Mouse (Mus musculus) forebrain, embryonic 14.5 days (tissue): ENCODE data around the gene Bcas3. TPM values are rescaled to one million over a fixed set of nuclear protein-coding genes. Genes with fewer than 3 reads are reported as not detected.
A peak's percentile ranks its signal among the peaks of the same experiment; 100 is the strongest.

Experiments used
- ATAC-seq: fragments of 200-750 bp; cut with Nextera tagmentation; 2 replicates; pipeline ENCODE4 v1.8.0; 2017; ENCODE audit warnings: mild to moderate bottlenecking, moderate library complexity
- DNase-seq: peaks from one replicate; pipeline ENCODE4 v3.0.0-alpha.2; 2015; ENCODE audit warnings: low spot score
- H3K27ac ChIP-seq: fragments of 300-500 bp; sonication (generic); 2 replicates; pipeline ENCODE4 v1.5.1; 2014; ENCODE audit warnings: low read depth, mild to moderate bottlenecking, control low read depth, low read length, moderate library complexity
- H3K27me3 ChIP-seq: fragments of 300-500 bp; sonication (generic); replicated peaks from 2 replicates; pipeline ENCODE4 v1.6.1; 2014; ENCODE audit warnings: low read length, control low read depth, mixed read lengths; ENCODE audit not compliant: control insufficient read depth, insufficient read depth
- H3K36me3 ChIP-seq: fragments of 300-500 bp; sonication (generic); 2 replicates; pipeline ENCODE4 v1.6.1; 2014; ENCODE audit warnings: low read length, control low read depth; ENCODE audit not compliant: control insufficient read depth, insufficient read depth
- H3K4me1 ChIP-seq: fragments of 300-500 bp; sonication (generic); 2 replicates; pipeline ENCODE4 v1.6.1; 2014; ENCODE audit warnings: antibody characterized with exemption, low read length, control low read depth; ENCODE audit not compliant: control insufficient read depth, insufficient read depth
- H3K4me2 ChIP-seq: fragments of 300-500 bp; sonication (generic); 2 replicates; pipeline ENCODE4 v1.6.1; 2014; ENCODE audit warnings: mild to moderate bottlenecking, control low read depth, low read length
- H3K4me3 ChIP-seq: fragments of 300-500 bp; sonication (generic); 2 replicates; pipeline ENCODE4 v1.5.1; 2014; ENCODE audit warnings: low read depth, low read length, control low read depth
- H3K9ac ChIP-seq: fragments of 300-500 bp; sonication (generic); 2 replicates; pipeline ENCODE4 v1.6.1; 2014; ENCODE audit warnings: mild to moderate bottlenecking, low read length, control low read depth, moderate library complexity
- H3K9me3 ChIP-seq: fragments of 300-500 bp; sonication (generic); replicated peaks from 2 replicates; pipeline ENCODE4 v1.6.1; 2016; ENCODE audit warnings: low read length, control low read depth, mixed read lengths; ENCODE audit not compliant: control insufficient read depth
- WGBS: fragments of 180-500 bp; shearing (Covaris S2); extraction: QIAGEN DNeasy Blood & Tissue Kit; methylation state at CpG from one replicate; pipeline ENCODE4 v1.1.7; 2014; 5-methylcytosine and 5-hydroxymethylcytosine counted together
- polyA plus RNA-seq: library from polyadenylated mRNA; unstranded; fragments of >200 nt; fragmentation: Nextera tagmentation; extraction: Ambion mirVana; gene quantifications from 2 replicates; pipeline ENCODE4 v1.2.1, GENCODE M21; 2014

Bcas3 gene
- polyA plus RNA-seq, 1 experiment from 2014 or later: 27.5 TPM

GRCm38 (mm10) chr11:85833761-85834385, 480.9 kb downstream of the Bcas3 start:
- DNase-seq (peak; percentile 22), ATAC-seq (no peak)
- Histone ChIP-seq H3K27me3 (peaks cover 82% of the 10 kb centered on the region), H3K4me2 (no peak overlapping the region), H3K9me3 (no peaks in the 10 kb centered on the region), H3K4me3 (no peak overlapping the region), H3K36me3 (no peaks in the 10 kb centered on the region), H3K27ac (no peak overlapping the region), H3K4me1 (peaks cover 13% of the 10 kb centered on the region), H3K9ac (no peak overlapping the region)
- WGBS: 2% methylated on average over 11 of the region's 11 CpGs

- no peak for DNase-seq
- peaks cover 13% of the 10 kb centered on the region for H3K4me1 ChIP-seq
- H3K9ac ChIP-seq: no peak overlapping the region
- H3K9me3 ChIP-seq: no peaks in the 10 kb centered on the region
- no peak overlapping the region for H3K27ac ChIP-seq
- no peak for ATAC-seq
- H3K4me2 ChIP-seq: no peak overlapping the region
- H3K36me3 ChIP-seq: no peaks in the 10 kb centered on the region
- WGBS: 3% methylated on average over 17 of the region's 17 CpGs
- no peak overlapping the region for H3K4me3 ChIP-seq
- H3K27me3 ChIP-seq: peaks cover 82% of the 10 kb centered on the region
Measured at GRCm38 (mm10) chr11:85834386-85834931, 481.5 kb downstream of the Bcas3 start.

- H3K4me2 ChIP-seq: no peak overlapping the region
- no peak overlapping the region for H3K9ac ChIP-seq
- 1% methylated on average over 9 of the region's 9 CpGs for WGBS
- H3K9me3 ChIP-seq: no peaks in the 10 kb centered on the region
- H3K4me3 ChIP-seq: no peak overlapping the region
- H3K27me3 ChIP-seq: peaks cover 82% of the 10 kb centered on the region
- H3K36me3 ChIP-seq: no peaks in the 10 kb centered on the region
- DNase-seq (no peak), ATAC-seq (no peak)
- H3K27ac ChIP-seq: no peak overlapping the region
- H3K4me1 ChIP-seq: peaks cover 7% of the 10 kb centered on the region
Measured at GRCm38 (mm10) chr11:85835001-85835752, 482.2 kb downstream of the Bcas3 start.

- no peak for ATAC-seq
Measured at GRCm38 (mm10) chr11:85835753-85836522, 483.0 kb downstream of the Bcas3 start.

DNA sequence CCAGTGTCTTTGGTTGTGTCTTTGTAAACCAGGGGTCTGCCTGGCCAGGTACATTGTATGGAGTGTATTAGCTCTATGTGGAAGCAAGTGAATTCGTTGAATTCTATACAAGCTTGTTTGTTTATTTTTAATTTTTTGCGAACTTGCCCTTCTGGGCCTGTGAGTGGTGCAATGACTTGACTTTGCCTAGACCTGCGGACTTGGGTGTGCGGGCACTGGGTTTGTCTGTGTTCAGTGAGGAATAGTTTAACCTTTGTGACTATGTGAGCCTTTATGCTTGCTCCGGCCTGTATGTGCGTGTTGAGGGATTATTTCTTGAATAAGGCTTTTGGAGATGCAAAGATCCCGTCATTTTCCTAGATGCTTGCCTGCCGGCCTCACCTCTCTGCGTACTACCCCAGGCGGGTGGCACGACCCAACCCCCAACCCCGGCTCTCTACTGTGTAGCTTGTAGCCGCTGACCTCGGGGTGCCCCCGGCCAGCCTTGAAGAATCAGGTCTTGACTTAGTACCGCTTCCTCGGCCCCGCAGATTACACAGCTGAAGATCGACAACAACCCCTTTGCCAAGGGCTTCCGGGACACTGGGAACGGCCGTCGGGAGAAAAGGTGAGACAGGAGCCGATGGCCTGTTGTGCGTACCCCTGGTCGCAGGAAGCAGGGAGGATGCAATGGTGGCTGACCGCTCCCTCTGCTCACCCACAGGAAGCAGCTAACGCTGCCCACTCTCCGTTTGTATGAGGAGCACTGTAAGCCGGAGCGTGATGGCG, 483.7 kb downstream of the Bcas3 start:
- Histone ChIP-seq H3K36me3 (no peaks in the 10 kb centered on the region), H3K4me1 (peaks cover 8% of the 10 kb centered on the region; the same call in 1 of the 2 replicates), H3K27ac (no peak overlapping the region), H3K27me3 (peaks cover 82% of the 10 kb centered on the region), H3K9me3 (no peaks in the 10 kb centered on the region), H3K4me2 (no peak overlapping the region), H3K9ac (no peak overlapping the region), H3K4me3 (peak overlapping the region; percentile 9; the same call in 1 of the 2 replicates)
- ATAC-seq (no peak), DNase-seq (no peak)
- under 1% methylated on average over 32 of the region's 32 CpGs for WGBS

More at GRCm38 (mm10) chr11:85835753-85836522, 483.0 kb downstream of the Bcas3 start:
- DNase-seq: peak; percentile 47
- no peaks in the 10 kb centered on the region for H3K36me3 ChIP-seq
- H3K27ac ChIP-seq: no peak overlapping the region
- H3K9ac ChIP-seq: no peak overlapping the region
- peaks cover 7% of the 10 kb centered on the region; the same call in 1 of the 2 replicates for H3K4me1 ChIP-seq
- 2% methylated on average over 16 of the region's 16 CpGs for WGBS
- H3K9me3 ChIP-seq: no peaks in the 10 kb centered on the region
- H3K4me3 ChIP-seq: no peak overlapping the region
- peaks cover 82% of the 10 kb centered on the region for H3K27me3 ChIP-seq
- H3K4me2 ChIP-seq: no peak overlapping the region

- under 1% methylated on average over 18 of the region's 18 CpGs for WGBS
- H3K4me3 ChIP-seq: peak overlapping the region; percentile 9; the same call in 1 of the 2 replicates
- DNase-seq: no peak
Measured at GRCm38 (mm10) chr11:85837291-85837647, 484.3 kb downstream of the Bcas3 start.

GRCm38 (mm10) chr11:85837648-85838423, 484.9 kb downstream of the Bcas3 start:
- no peak overlapping the region for H3K27ac ChIP-seq
- H3K9ac ChIP-seq: no peak overlapping the region
- peaks cover 7% of the 10 kb centered on the region for H3K4me1 ChIP-seq
- ATAC-seq (no peak), DNase-seq (no peak)
- WGBS: under 1% methylated on average over 67 of the region's 67 CpGs
- peak overlapping the region; percentile 10; the same call in 1 of the 2 replicates for H3K4me3 ChIP-seq
- H3K4me2 ChIP-seq: peak overlapping the region; percentile 20; the same call in 1 of the 2 replicates
- H3K9me3 ChIP-seq: no peaks in the 10 kb centered on the region
- H3K36me3 ChIP-seq: no peaks in the 10 kb centered on the region
- peaks cover 87% of the 10 kb centered on the region for H3K27me3 ChIP-seq

More at GRCm38 (mm10) chr11:85837291-85837647, 484.3 kb downstream of the Bcas3 start:
- no peak overlapping the region for H3K9ac ChIP-seq
- no peak for ATAC-seq
- H3K4me2 ChIP-seq: no peak overlapping the region
- no peak overlapping the region for H3K27ac ChIP-seq
- no peaks in the 10 kb centered on the region for H3K9me3 ChIP-seq
- H3K4me1 ChIP-seq: peaks cover 8% of the 10 kb centered on the region; the same call in 1 of the 2 replicates
- H3K36me3 ChIP-seq: no peaks in the 10 kb centered on the region
- H3K27me3 ChIP-seq: peaks cover 82% of the 10 kb centered on the region
